Mouse (Mus musculus) adrenal gland (tissue): ENCODE data around the gene Lama2.

Experiments used
- intact Hi-C: fragments of 180-260 bp; cut with DNase I; formaldehyde crosslinking; loops from one replicate; pipeline ENCODE4 v1.15.1; 2025
- long read RNA-seq, 2 experiments: library from polyadenylated mRNA; unstranded; transcript quantifications; one replicate each; pipeline ENCODE4 v2.0.0; 2020; ENCODE audit warnings: borderline replicate concordance in 1 of 2; ENCODE audit not compliant: insufficient replicate concordance in 1 of 2

Gene Lama2
- long read RNA-seq, experiment 1, partial matches to known transcripts = 4 of 5 reads
- long read RNA-seq, experiment 1, other reads (novel, unspliced or antisense) = 1 of 5 reads
- long read RNA-seq, experiment 2, partial matches to known transcripts = 7 of 8 reads
- long read RNA-seq, experiment 2, other reads (novel, unspliced or antisense) = 1 of 8 reads

DNA sequence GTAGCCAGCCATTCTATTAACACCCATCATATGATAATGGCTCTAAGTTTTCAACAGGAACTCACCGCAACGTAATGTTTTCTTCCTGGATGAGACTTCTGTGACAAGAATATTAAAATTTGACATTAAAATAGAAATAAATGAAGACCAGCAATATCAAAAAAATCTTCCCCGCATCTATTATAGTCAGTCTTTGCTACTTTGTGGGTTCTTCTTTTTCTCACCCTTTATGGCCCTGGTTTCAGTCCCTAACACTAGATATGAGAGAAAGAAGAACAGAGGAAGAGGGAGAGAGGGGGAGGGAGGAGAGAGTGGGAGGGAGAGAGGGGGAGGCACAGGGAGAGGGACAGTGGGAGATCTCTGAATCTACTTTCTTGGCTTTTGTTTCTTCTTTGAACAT is at the start of gene Lama2:
Lama2 (minus strand) TSS at position 101 of the 400 bp plus-strand sequence.
- intact Hi-C loops = no loop called here

DNA sequence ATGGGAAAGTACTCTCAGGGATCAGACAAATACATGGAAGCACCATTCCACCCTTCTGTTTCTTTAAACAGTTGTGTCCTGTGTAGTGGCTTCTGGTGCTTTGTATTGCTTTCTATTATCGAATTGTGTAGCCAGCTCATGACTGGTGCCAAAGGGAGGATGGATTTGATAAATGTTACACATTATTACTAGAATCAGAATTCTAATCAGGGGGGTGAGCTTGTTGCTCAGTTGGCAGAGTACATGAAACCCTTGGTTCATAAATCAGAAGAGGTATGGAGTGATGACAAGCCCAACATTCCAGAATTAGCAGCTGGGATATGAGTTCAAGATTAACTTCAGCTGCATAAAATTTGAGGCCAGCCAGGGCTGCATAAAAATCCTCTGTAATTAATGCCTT is 44.8 kb upstream of the Lama2 start:
- intact Hi-C loops = no loop called here

DNA sequence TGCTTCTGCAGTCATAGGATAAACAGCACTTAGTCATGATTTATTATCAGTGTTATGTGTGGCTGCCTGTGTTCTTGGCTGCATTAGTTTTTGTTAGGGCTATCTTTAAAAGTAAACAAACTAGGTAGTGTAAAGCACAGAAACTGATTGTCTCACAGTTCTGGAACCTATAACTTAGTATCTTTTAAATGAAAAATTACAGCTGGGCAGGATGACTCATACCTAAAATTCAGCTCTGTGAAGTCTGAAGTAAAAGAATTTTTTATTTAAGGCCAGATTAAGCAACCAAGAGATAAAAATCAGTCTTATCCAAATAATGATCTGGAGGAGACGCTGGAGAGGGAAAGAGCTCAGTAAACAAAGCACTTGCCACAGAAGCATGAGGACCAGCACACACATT is 43.8 kb upstream of the Lama2 start:
- intact Hi-C loops = no loop called here

DNA sequence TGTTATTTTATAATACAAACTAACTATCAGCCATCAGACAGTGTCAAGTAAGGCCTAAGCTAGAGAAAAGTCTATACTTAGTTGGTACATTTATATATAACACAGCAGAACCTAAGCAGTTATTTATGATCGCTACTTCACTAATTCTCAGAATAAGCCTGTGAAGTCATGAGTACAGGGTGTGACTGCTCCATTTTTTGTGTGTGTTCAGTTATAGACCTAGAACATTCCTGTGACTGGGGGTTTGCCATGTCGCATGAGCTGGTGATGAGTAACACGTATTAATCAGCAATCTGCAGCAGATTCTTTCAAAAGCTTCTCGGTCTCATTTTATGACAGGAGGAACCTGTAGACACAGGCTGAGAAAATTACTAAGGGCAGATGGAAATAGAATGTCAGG is 34.6 kb upstream of the Lama2 start:
- intact Hi-C loops = no loop called here

DNA sequence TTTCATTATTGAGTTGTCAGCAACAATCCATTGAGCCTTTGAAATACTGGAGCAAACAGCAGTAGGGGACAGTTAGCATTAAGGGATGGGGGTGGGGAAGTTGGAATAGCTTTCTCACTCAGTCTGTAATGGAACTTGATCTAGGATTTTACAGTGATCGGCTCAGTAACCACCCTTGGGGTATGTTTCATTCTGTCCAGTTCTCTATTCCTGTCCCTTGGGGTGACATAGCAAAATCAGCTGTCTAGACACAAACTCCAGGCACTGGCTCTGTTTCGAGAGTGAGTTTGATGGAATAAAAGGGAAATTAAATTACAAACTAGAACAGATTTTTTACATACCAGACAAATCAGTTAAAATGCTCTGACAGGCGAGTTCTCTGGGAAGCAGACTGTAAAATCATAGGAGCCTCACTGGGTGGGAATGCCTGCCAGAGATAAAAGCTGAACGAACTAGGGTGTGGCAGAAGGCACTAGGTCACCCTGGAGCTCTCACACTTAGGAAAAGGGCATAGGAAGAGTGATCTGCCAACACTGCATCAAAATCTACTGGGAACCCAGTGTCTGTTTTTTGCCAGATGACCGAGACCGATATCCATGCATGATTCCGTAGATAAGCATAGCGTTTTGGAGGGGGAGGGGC is 33.3 kb upstream of the Lama2 start:
- intact Hi-C loops = no loop called here

DNA sequence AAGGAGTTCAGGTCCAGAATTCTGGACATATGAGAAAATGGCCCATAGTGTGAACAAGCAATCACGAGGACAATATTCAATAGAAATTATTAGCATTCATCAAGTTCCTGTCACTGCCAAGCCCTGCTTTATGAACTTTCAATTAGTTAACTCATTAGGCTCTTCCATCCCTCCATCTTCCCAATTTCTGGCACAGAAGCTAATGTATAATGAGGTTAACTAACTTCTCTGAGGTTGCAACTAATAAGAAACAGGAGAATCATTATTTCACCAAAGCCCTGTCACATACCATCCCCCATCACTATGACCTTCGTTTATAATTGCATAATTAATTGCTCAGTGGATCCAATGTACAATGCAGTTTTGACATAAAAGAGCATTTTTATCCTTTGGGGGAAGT is 16.2 kb upstream of the Lama2 start:
- intact Hi-C loops = no loop called here

DNA sequence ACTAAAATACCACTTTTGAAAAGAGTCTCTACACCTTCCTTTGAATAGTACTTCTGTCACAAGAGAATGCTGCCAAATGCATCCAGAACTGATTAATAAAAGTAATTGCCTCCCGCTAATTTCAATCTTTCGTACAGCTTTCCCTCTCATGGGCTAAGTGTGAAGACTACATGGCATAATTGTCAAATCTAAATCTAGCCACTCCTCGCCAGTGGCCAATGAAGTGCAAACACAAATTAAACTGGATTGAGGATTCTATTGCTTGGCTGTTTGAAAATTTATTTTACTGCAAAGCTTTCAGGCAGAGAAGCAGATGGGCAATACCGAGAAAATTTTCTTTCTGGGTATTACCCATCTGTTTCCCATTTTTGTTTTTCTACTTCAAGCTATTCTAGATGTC is 11.4 kb upstream of the Lama2 start:
- intact Hi-C loops = no loop called here

DNA sequence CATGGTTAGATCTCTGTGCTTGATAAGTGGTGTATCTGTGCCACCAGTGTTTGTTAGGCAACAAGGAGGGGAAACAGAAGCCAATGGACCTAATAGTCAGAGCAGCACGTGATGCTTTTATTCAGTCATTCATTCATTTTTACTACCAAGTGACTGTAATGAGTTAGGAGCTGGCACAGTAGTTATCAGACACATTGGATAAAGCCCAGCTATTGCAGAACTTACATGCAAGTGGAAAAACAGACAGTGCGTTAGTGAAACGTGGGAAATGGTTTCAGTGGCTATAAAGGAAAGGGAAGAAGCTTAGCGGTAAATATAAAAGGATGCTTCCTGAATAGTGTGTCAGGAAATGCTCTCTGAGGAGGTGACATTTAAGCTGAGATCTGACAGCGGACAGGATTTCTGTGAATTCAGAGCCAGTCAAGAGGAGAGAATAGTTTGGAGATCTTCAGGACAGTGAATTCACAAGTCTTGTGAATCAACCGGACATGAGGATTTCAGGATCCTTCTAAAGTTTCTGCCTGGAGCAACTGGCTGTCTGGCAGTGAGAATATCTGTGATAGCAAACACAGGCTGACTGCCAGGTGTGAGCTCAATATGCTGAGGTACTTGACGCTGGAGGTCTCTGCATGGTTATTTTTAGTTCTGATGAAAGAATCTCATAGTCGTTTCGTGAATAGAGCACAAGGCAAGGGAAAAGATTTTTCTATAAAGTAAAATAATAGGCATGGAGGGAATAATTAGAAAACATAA is 2.3 kb upstream of the Lama2 start:
- intact Hi-C loops = no loop called here

DNA sequence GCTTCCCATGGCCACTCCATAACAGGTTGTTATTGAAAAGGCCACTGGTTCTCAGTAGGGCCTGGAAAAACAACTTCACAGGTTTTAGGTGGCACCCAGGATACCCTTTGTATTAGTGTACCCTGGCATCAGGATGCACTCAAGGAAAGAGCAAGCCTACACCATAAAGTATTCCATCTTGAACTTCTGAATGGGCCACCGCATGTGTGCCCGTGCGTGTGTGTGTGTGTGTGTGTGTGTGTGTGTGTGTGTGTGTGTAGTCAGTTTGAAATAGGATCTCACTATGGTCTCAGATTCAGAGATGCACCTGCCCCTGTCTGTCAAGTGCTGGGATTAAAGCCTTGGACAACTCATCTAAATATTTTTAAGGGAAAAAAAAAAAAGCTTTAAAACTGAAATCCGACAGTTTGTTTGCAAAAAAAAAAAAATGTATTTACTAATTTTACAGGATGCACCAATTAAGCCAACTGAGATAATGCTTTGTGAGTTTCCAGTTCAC is 2.0 kb downstream of the Lama2 start:
- intact Hi-C loops = no loop called here

DNA sequence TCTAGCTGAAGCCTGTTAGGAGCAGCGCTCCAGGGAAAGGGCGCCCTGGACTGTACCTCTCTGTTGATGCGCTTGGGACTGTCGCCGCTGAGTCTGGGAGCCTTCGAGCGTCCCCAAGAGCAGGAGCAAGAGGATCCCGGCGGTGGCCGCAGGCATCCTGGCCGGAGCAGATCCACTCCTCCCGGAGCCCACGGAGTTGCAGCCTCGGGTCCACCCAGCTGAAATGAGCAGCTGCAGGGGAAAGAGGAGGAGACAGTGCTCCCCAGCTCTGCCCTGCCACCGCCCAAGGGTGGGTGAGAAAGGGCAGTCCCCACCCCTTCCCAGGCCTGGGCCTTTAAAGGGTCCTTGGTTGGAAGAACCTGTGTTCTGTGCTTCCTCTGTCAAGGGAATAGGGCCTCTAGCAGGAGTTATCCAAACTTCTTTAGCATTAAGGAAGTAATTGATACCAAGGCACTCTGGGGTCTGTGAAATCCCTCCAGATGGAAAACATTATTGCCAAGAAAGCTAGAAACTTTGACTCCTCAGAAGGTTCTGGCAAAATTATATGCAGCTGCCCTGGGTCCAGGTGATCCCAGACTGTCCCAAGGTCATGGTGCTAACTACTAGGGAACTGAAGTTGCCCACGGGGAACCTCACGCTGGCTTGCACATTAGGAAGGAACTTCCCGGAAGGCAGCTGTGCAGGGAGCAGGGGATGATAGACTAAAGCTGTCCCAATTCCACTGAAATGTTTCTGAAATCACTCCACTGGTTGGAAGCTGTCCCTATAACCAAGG is 2.7 kb downstream of the Lama2 start:
- intact Hi-C loops = no loop called here

DNA sequence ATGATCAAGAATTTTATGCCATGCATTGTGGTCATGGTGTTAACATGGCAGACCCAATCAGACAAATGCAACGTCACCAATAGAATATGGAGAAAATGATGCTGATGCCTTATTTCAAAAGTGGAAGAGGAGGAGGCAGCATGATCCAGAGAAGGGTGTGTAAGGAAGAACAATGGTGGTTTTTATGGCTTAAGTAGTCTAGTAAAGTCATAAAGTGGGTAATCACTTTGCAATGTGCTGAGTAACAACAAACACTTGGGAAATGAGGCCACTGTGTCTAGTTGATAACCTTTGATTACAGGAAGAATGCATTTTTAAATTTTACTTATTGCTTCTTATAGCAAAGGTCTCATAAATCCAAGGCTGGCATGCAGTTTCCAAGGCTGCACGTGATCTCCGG is 23.9 kb downstream of the Lama2 start:
- intact Hi-C loops = no loop called here

DNA sequence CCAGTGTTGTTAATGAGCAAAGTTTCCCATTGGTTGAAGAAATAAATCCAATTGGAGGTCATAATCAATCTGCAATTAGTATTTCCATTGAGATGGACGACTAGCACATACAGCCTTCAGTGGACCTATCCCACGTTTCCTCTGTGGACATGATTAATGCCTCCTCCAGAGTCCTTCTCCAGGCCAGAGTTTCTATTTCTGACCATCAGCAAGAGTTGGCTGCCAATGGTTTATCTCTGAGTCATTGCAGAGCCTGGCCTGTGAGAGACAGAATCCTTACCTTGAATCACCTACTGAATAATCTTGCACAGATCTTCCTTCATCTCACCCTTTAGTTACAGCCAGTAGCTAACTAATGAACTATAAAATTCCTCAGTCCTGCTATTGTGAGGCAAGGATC is 86.3 kb downstream of the Lama2 start:
- intact Hi-C loops = no loop called here

DNA sequence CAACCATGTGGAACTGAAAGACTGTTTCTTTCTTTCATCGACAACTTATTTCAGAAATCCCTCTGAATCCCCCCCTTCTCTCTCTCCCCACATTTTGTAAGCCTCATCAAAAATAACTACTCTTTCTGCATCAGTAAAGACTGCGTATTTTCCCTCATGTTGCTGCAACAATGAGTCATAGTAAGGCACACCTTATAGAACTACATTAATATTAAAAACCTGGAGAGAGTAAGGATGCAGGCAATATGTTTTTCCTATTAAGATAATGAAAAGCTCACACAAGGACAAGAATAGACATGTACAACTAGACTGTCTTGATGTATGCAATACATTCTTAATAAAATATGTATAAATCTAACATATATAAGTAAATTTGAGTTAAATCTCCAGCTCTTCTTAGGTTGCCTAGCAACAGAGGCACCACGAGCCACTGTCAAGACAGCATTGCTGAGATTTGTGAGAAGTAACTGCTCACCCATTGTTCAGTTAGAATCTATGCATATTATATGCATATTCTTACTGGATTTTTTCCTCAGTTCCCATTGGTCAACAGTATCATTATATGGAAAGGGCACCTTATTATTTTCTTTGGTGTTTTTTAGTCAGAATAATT is 110.6 kb downstream of the Lama2 start:
- intact Hi-C loops = no loop called here

DNA sequence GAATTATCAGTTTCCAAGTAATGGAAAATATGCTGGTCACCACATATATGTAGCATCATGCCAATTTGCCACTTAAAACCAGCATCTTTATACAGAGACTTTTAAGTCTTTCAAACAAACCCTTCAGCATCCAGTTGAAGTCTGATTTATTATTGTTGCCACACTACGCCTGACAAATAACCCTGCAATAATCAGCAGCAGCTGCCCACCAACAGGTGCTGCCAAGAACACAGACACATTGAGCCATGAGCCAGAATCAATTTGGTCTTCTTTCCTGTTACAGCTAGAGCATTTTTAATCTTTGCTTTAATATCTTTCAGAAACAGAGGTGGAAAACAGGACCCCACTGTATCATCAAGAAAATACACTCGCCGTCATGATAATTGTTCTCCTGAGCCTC is 118.7 kb downstream of the Lama2 start:
- intact Hi-C loops = no loop called here

DNA sequence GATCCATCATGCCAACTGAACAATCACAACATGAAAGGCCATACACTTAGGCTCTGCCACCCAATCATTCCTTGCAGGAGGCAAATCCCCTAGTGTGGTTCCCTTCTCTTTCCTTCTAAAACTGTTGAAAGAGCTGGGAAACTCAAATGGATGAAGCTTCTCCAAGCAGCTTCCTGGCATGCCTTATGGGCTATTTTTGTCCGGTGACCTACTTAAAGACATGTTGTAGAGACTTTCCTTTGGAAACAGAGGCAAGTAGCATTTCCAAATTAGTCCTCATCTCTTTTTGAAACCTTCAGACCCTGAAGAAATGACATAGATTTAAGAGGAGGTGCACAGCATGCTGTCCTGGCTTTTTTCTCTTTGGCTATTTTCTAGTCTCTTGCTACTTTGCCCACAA is 131.1 kb downstream of the Lama2 start:
- intact Hi-C loops = no loop called here

DNA sequence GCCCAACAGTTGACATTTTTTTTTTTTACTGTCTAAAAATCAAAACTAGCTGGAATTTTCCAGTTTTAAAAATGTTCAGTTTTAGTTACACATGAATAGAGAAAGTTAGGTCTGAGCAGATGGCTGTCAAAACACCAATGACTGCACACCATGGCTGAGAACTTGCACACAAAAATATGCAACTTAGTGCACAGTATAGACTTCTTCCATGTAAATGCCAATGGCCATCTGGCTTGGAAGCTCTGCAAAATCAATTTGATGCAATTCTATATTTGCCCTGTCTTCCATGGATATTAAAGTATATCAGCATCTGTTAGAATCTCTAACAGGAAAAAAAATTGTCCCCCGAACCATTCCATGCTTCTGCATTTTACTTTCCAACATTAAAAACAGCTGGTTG is 135.5 kb downstream of the Lama2 start:
- intact Hi-C loops = no loop called here

DNA sequence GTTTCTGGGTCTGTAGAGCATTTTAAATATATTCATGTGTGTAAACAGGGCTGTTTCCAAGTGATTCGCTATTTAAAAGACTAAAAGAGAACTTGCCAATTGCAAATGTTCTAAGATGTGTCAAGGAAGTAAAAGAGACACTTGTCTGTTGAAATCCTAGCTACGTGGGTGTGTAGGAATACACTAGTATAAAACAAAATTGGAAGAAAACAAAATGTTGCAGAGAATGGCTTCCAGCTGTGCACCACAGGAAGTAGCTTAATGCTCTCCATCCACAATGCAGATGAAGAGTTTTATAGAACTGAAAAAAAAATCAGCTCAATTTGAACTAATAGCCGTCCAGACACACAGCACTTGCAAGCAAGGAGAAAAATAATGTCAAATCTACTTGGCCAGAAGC is 144.0 kb downstream of the Lama2 start:
- intact Hi-C loops = no loop called here

DNA sequence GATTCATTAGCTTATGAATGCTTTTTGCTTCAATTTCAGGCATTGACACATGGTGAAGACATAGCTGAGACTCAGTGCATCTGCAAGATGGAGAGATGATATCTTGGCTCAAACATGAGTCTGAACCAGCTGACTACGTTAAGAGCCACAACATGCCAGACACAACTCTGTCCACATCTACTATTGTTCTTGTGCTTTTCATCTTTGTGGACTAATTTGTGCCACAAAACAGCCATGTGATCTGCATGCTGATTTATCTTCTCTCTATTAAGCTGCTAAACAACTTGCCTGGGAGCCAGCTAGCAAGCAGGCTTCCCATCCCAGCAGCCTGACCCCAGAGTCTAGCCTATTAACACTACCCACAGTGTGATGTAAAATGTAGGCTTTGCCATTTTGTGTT is 151.3 kb downstream of the Lama2 start:
- intact Hi-C loops = no loop called here

DNA sequence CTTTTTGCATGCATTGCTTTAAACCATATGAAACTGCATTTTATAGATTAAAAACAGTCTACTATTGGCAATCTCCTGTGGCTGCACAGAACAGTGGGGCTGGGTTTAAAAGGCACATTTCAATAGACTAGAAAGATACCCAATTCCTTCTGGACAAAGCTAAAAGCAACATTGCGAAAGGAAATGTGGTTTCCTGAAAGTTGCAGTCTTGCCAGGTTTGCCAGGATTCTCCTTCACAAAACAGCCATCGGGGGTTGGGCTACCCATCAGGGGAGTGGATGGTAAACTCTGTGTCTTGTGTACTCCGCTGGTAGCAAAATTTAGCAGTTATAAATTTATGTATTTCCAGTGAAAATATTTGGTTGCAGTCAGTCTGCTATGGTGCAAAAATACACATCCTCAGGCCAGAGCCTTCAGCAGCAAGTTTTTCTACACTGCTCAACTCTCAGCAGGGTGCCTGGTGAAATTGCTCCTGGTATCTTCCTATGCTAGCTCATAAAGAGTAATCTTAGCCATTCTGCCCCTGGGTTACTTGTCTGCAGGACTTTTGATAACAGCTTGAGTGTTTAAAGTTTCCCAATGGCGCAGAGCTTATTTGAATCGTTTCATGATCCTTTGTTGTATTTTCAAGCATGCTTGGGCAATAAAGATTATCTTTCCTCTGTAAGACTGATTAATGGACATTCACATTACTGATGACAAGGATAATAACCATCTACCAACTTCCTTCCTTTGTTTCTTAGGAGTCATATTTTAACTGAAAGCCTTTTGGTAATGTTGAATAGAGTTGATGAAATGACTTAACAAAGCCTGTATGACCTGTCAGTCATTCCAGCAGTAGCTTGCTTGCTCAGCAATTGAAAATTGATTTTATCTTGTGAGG is 205.7 kb downstream of the Lama2 start:
- intact Hi-C loops = no loop called here

DNA sequence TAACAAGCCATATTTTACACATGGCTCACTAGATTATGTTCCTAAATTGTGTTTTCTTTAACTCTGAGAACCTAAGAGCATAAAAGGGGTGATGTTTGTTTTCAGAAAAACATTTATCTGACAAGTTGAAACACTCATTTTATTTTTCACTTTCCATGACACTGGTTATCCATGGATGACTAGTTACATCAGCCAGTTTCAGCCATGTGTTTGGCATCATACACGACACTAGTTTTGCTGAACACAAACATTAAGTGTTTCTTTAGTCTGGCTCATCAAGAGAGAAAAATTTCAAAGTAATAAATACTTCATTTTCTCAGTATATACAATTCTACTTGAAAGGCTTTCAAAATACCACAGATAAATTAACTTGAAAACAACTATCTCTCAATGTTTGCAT is 228.8 kb downstream of the Lama2 start:
- intact Hi-C loops = no loop called here

DNA sequence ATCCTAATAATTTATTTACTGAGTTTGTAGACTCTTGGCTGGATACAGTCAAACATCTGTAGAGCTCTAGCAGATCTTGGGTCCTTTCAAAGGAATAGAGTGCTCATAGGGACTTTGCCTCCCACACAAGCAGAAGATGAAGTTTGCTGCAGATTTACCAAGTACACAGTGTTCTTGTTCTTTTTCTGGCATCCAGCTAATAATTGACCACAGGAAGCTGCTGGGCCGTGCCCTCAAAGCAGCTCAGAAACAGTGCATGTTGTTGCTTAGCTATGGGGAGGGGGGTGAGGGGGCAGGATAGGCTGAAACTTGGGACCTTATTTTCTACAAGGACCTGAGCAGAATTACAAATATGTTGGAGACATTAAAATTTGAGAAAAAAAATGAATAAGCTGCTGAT is 232.0 kb downstream of the Lama2 start:
- intact Hi-C loops = no loop called here
